Mouse (Mus musculus) stomach, postnatal 0 days (tissue): ENCODE measurements around the gene Tspan11.

Source experiments
- CTCF ChIP-seq: IDR thresholded peaks from 2 replicates; pipeline ENCODE4 v1.5.1; 2016; ENCODE audit warnings: antibody characterized with exemption, low read depth, mild to moderate bottlenecking, moderate library complexity
- EP300 ChIP-seq: optimal IDR thresholded peaks from 2 replicates; pipeline ENCODE3; 2016; ENCODE audit warnings: antibody characterized with exemption

GRCm38 (mm10) chr6:127923296-127923695 lies 35.9 kb downstream of the Tspan11 start:
- TF ChIP-seq CTCF, result no peak
- no peak for TF ChIP-seq EP300
